ENCODE assay signal across 27 mouse cellular contexts in the genomic region with DNA sequence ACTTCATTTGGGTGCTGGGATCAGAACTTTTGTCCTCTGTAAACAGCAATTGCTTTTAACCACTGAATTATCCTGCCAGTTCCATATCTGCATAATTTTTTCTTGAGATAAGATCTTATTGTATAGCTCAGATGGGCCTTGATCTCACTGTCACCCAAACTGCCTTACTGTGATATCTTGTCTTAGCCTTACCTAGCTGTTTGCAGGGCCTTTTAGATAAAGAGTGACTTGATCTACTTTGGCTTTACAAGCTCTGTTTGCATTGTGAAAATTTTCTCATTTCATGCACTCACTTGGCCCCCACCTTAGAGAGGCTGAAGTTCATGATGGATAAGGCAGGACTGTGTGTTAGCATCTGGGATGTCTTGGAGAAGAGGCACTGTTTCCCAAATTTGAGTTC.
"Had no signal": no experiment of that assay in that cellular context is flagged by ENCODE, and none has a peak within 500 bp of the region (broad histone marks: within the 10 kb centered on the region; RNA-seq: fewer than 3 reads in every experiment).

No protein-coding gene starts in this region.

- DNase-seq: gastrocnemius, postnatal 14 days; gastrocnemius, postnatal 36 days; heart, adult 11 months; heart, adult 2 months; heart, postnatal 10 days; heart, postnatal 4 days; kidney, adult 18-20 months; kidney, adult 9 months; kidney, postnatal 14 days; kidney, postnatal 36 days; layer of hippocampus, adult 9-11 months; layer of hippocampus, postnatal 36 days; left cerebral cortex, postnatal 4 days had no signal

- H3K27ac ChIP-seq: heart, adult 2 months; hindbrain, embryonic 10.5 days; hindbrain, embryonic 12.5 days; hindbrain, embryonic 14.5 days; intestine, embryonic 15.5 days; kidney, embryonic 15.5 days; kidney, postnatal 0 days; limb, embryonic 15.5 days; liver, embryonic 14.5 days had no signal

- H3K27me3 ChIP-seq: hindbrain, embryonic 12.5 days; intestine, embryonic 15.5 days; kidney, embryonic 15.5 days; limb, embryonic 13.5 days; limb, embryonic 15.5 days had no signal

- ATAC-seq: hindbrain, embryonic 16.5 days; inflammation-experienced regulatory T-cells, adult 6 months; intestine, embryonic 15.5 days; intestine, postnatal 0 days had no signal

- H3K9me3 ChIP-seq: hindbrain, embryonic 10.5 days; hindbrain, embryonic 12.5 days; intestine, embryonic 15.5 days; kidney, embryonic 15.5 days; limb, embryonic 15.5 days had no signal

- H3K4me2 ChIP-seq: heart, embryonic 11.5 days; hindbrain, embryonic 12.5 days; hindbrain, embryonic 14.5 days; intestine, embryonic 15.5 days; kidney, embryonic 15.5 days; limb, embryonic 13.5 days; limb, embryonic 15.5 days; liver, embryonic 11.5 days had no signal

- H3K4me3 ChIP-seq: heart, adult 2 months; hindbrain, embryonic 10.5 days; hindbrain, embryonic 12.5 days; intestine, embryonic 15.5 days; kidney, embryonic 15.5 days; limb, embryonic 13.5 days; limb, embryonic 15.5 days had no signal

- H3K9ac ChIP-seq: hindbrain, embryonic 12.5 days; hindbrain, embryonic 14.5 days; intestine, embryonic 15.5 days; kidney, embryonic 15.5 days; limb, embryonic 13.5 days; limb, embryonic 15.5 days; liver, embryonic 14.5 days had no signal
